9 mouse cellular contexts compared by ENCODE assay signal in the genomic region with DNA sequence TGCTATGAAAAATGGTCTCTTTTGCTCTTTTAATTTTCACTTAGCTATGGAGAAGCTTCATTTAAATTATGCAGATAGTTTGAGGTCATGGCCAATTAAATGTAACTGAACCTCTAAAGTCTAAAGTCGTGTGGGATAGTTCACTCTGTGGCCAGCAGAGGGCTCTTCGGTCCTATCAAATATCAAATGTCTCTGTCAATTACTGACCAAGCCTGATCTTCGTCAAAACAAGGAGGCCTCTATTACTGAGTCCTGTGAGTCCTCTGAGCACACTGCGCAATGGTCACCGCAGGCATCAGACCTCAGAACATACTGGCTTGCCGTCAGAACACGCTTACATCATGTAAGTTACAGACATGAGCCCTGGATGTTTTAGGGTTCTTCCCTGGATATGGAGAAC. TPM values are rescaled to one million over a fixed set of nuclear protein-coding genes. Genes with fewer than 3 reads are reported as not detected.
A peak's percentile ranks its signal among the peaks of the same experiment; 100 is the strongest.
DNase-seq lines count a peak whose midpoint lies in the region; ATAC-seq and TF ChIP-seq lines count a peak whose summit lies in the region.
"Had no signal": no experiment of that assay in that cellular context is flagged by ENCODE, and none has a peak within 500 bp of the region (broad histone marks: within the 10 kb centered on the region; RNA-seq: fewer than 3 reads in every experiment).

No protein-coding gene starts in this region.

- 20% methylated on average over 7 of the region's 7 CpGs for WGBS in liver, embryonic 12.5 days (ENCODE audit: insufficient replicate concordance)
- WGBS in forebrain, embryonic 13.5 days, result 21% methylated on average over 7 of the region's 7 CpGs
- WGBS in hindbrain, postnatal 0 days, result 17% methylated on average over 7 of the region's 7 CpGs
- WGBS in midbrain, embryonic 11.5 days, result 25% methylated on average over 7 of the region's 7 CpGs
- WGBS in stomach, embryonic 14.5 days, result 19% methylated on average over 7 of the region's 7 CpGs

- H3K4me3 ChIP-seq in liver, embryonic 12.5 days, result no peak overlapping the region
- H3K4me3 ChIP-seq in forebrain, embryonic 13.5 days, result no peak overlapping the region
- no peak overlapping the region for H3K4me3 ChIP-seq in hindbrain, postnatal 0 days (ENCODE audit: low read length)
- no peak overlapping the region for H3K4me3 ChIP-seq in left cerebral cortex, adult 2 months
- H3K4me3 ChIP-seq in midbrain, embryonic 11.5 days (ENCODE audit: low read depth, low read length), result no peak overlapping the region
- H3K4me3 ChIP-seq in stomach, embryonic 14.5 days (ENCODE audit: low read depth, low read length), result no peak overlapping the region

- no peaks in the 10 kb centered on the region for H3K36me3 ChIP-seq in liver, embryonic 12.5 days
- H3K36me3 ChIP-seq in forebrain, embryonic 13.5 days (ENCODE audit: poor library complexity, severe bottlenecking), result no peaks in the 10 kb centered on the region
- no peaks in the 10 kb centered on the region for H3K36me3 ChIP-seq in hindbrain, postnatal 0 days (ENCODE audit: insufficient read depth, low read length)
- no peaks in the 10 kb centered on the region for H3K36me3 ChIP-seq in midbrain, embryonic 11.5 days (ENCODE audit: control insufficient read depth, insufficient read depth, low read length)
- no peaks in the 10 kb centered on the region for H3K36me3 ChIP-seq in stomach, embryonic 14.5 days (ENCODE audit: control insufficient read depth, insufficient read depth, low read length)

- no peak overlapping the region for H3K9ac ChIP-seq in liver, embryonic 12.5 days
- no peak overlapping the region for H3K9ac ChIP-seq in forebrain, embryonic 13.5 days
- H3K9ac ChIP-seq in hindbrain, postnatal 0 days (replicated peaks; ENCODE audit: low read length), result no peak overlapping the region
- H3K9ac ChIP-seq in midbrain, embryonic 11.5 days (ENCODE audit: low read length), result no peak overlapping the region
- no peak overlapping the region for H3K9ac ChIP-seq in stomach, embryonic 14.5 days (replicated peaks; ENCODE audit: low read depth, low read length)

- H3K4me1 ChIP-seq in liver, embryonic 12.5 days, result no peaks in the 10 kb centered on the region
- H3K4me1 ChIP-seq in forebrain, embryonic 13.5 days, result no peaks in the 10 kb centered on the region
- no peaks in the 10 kb centered on the region for H3K4me1 ChIP-seq in hindbrain, postnatal 0 days (ENCODE audit: insufficient read depth, low read length)
- H3K4me1 ChIP-seq in midbrain, embryonic 11.5 days (ENCODE audit: control insufficient read depth, insufficient read depth, low read length), result 0 out of 2 replicates have a peak, but pooled peaks cover 2% of the 10 kb centered on the region
- no peaks in the 10 kb centered on the region for H3K4me1 ChIP-seq in stomach, embryonic 14.5 days (ENCODE audit: control insufficient read depth, insufficient read depth, low read length)

- H3K9me3 ChIP-seq in liver, embryonic 12.5 days (replicated peaks), result no peaks in the 10 kb centered on the region
- H3K9me3 ChIP-seq in forebrain, embryonic 13.5 days (replicated peaks), result no peaks in the 10 kb centered on the region
- H3K9me3 ChIP-seq in hindbrain, postnatal 0 days (ENCODE audit: low read length), result no peaks in the 10 kb centered on the region
- H3K9me3 ChIP-seq in midbrain, embryonic 11.5 days (ENCODE audit: control insufficient read depth, low read length), result no peaks in the 10 kb centered on the region
- no peaks in the 10 kb centered on the region for H3K9me3 ChIP-seq in stomach, embryonic 14.5 days (ENCODE audit: control insufficient read depth, low read depth, low read length)

- DNase-seq in liver, result peak; percentile 33
- DNase-seq in c-Kit-positive CD71-positive TER-119-positive erythroid progenitor cells, embryonic 14.5 days (ENCODE audit: low spot score), result peak; percentile 10
- peak; percentile 89 for DNase-seq in hindbrain, postnatal 0 days (ENCODE audit: low spot score)
- peak; percentile 54 to 61 for DNase-seq in left cerebral cortex, adult 2 months (ENCODE audit: extremely low spot score in 1 of 2, low spot score in 2 of 2)
- DNase-seq in midbrain, embryonic 11.5 days (ENCODE audit: low spot score, missing footprints), result peak; percentile 94

- no peak for ATAC-seq in liver, embryonic 12.5 days
- ATAC-seq in forebrain, embryonic 13.5 days, result peak; percentile 68
- peak; percentile 55 for ATAC-seq in hindbrain, postnatal 0 days
- peak; percentile 66 for ATAC-seq in midbrain, embryonic 11.5 days (ENCODE audit: low FRiP score)
- ATAC-seq in stomach, embryonic 14.5 days (ENCODE audit: insufficient number of reproducible peaks, insufficient read depth, low FRiP score, low read depth), result peak; percentile 35; the same call in 1 of the 2 replicates

- H3K27ac ChIP-seq in liver, embryonic 12.5 days, result no peak overlapping the region
- no peak overlapping the region for H3K27ac ChIP-seq in forebrain, embryonic 13.5 days
- H3K27ac ChIP-seq in hindbrain, postnatal 0 days, result no peak overlapping the region
- no peak overlapping the region for H3K27ac ChIP-seq in left cerebral cortex, adult 2 months
- no peak overlapping the region for H3K27ac ChIP-seq in midbrain, embryonic 11.5 days (ENCODE audit: low read depth, low read length)
- no peak overlapping the region for H3K27ac ChIP-seq in stomach, embryonic 14.5 days (ENCODE audit: low read length)
- H3K27ac ChIP-seq: macrophage had no signal

- intact Hi-C loops in left cerebral cortex, adult 2 months (cut with DNase I), result loop anchor here (1.0 to 2.0 kb wide), 3 partner anchors 142 to 533 kb away; a partner anchor contains a TSS

- no peaks in the 10 kb centered on the region; the same call in 1 of the 2 replicates for H3K27me3 ChIP-seq in liver, embryonic 12.5 days (replicated peaks)
- H3K27me3 ChIP-seq in forebrain, embryonic 13.5 days, result peaks cover 4% of the 10 kb centered on the region; the same call in 1 of the 2 replicates
- H3K27me3 ChIP-seq in hindbrain, postnatal 0 days (ENCODE audit: insufficient read depth, low read length), result no peaks in the 10 kb centered on the region
- H3K27me3 ChIP-seq in midbrain, embryonic 11.5 days (ENCODE audit: control insufficient read depth, insufficient read depth, low read length), result no peaks in the 10 kb centered on the region
- no peaks in the 10 kb centered on the region for H3K27me3 ChIP-seq in stomach, embryonic 14.5 days (ENCODE audit: control insufficient read depth, insufficient read depth, low read length)

- H3K4me2 ChIP-seq in liver, embryonic 12.5 days, result no peak overlapping the region
- H3K4me2 ChIP-seq in forebrain, embryonic 13.5 days, result no peak overlapping the region
- no peak overlapping the region for H3K4me2 ChIP-seq in hindbrain, postnatal 0 days (ENCODE audit: low read depth, low read length)
- no peak overlapping the region for H3K4me2 ChIP-seq in midbrain, embryonic 11.5 days
- no peak overlapping the region for H3K4me2 ChIP-seq in stomach, embryonic 14.5 days (replicated peaks; ENCODE audit: low read depth, low read length)

- peak; percentile 86 for TF ChIP-seq CTCF in hindbrain, postnatal 0 days (IDR thresholded peaks at IDR 0.05; ENCODE audit: low read depth)
- peak; percentile 90 for TF ChIP-seq CTCF in left cerebral cortex, adult 2 months (IDR thresholded peaks at IDR 0.05)

RNA-seq across cellular contexts. Expression of a gene that starts 46.1 kb away (rescaled TPM):
- polyA plus RNA-seq in liver, embryonic 12.5 days (2016; fragmentation: Nextera tagmentation; extraction: Ambion mirVana), result not detected in 2 replicates
- polyA plus RNA-seq in forebrain, embryonic 13.5 days (2015; fragmentation: Nextera tagmentation; extraction: Ambion mirVana), result 0.14 and 0.19 TPM in 2 replicates
- total RNA-seq in hindbrain, postnatal 0 days (2014; rRNA removed), result 1.2 and 7.6 TPM in 2 replicates
- 0.49 and 0.95 TPM in 2 replicates for polyA plus RNA-seq in hindbrain, postnatal 0 days (2015; fragmentation: Nextera tagmentation; extraction: Ambion mirVana)
- total RNA-seq in left cerebral cortex, adult 2 months (2021), result 1 to 10 TPM; 1.1 to 1.3 TPM
- 0.07 TPM in 1 of 2 replicates, not detected in the other for polyA plus RNA-seq in midbrain, embryonic 11.5 days (2014; fragmentation: Nextera tagmentation; extraction: Ambion mirVana)
- 0.06 TPM in 1 of 2 replicates, not detected in the other for polyA plus RNA-seq in stomach, embryonic 14.5 days (2014; fragmentation: Nextera tagmentation; extraction: Ambion mirVana)
- polyA plus RNA-seq: macrophage had no signal

Comparison
In these comparisons a context has a peak if more than half of its experiments do, and no peak if none do; other contexts are left out.
1. DNase-seq: peak in every context shown above with its lines; median percentile 94 in midbrain, embryonic 11.5 days; 89 in hindbrain, postnatal 0 days; 58 in left cerebral cortex, adult 2 months; 33 in liver; 10 in c-Kit-positive CD71-positive TER-119-positive erythroid progenitor cells, embryonic 14.5 days.